Mouse (Mus musculus) hindbrain, embryonic 16.5 days (tissue): ENCODE results near the gene Ddx39. TPM values are rescaled to one million over a fixed set of nuclear protein-coding genes. Genes with fewer than 3 reads are reported as not detected.
A peak's percentile ranks its signal among the peaks of the same experiment; 100 is the strongest.

Experiments used
- ATAC-seq: fragments of 200-750 bp; cut with Nextera tagmentation; 2 replicates; pipeline ENCODE4 v1.8.0; 2017; ENCODE audit warnings: moderate TSS enrichment, moderate library complexity
- H3K27ac ChIP-seq: fragments of 300-500 bp; sonication (generic); 2 replicates; pipeline ENCODE4 v1.5.1; 2014; ENCODE audit warnings: low read depth, mild to moderate bottlenecking, control low read depth, low read length, moderate library complexity
- H3K27me3 ChIP-seq: fragments of 300-500 bp; sonication (generic); replicated peaks from 2 replicates; pipeline ENCODE4 v1.6.1; 2014; ENCODE audit warnings: low read length; ENCODE audit not compliant: control insufficient read depth, insufficient read depth
- H3K36me3 ChIP-seq: fragments of 300-500 bp; sonication (generic); 2 replicates; pipeline ENCODE4 v1.6.1; 2014; ENCODE audit warnings: mild to moderate bottlenecking, low read length, moderate library complexity, mixed read lengths; ENCODE audit not compliant: control insufficient read depth, insufficient read depth
- H3K4me1 ChIP-seq: fragments of 300-500 bp; sonication (generic); 2 replicates; pipeline ENCODE4 v1.6.1; 2014; ENCODE audit warnings: low read depth, low read length; ENCODE audit not compliant: control insufficient read depth, insufficient read depth
- H3K4me2 ChIP-seq: fragments of 300-500 bp; sonication (generic); 2 replicates; pipeline ENCODE4 v1.6.1; 2014; ENCODE audit warnings: mild to moderate bottlenecking, low read length, control low read depth, moderate library complexity
- H3K4me3 ChIP-seq: fragments of 300-500 bp; sonication (generic); 2 replicates; pipeline ENCODE4 v1.5.1; 2014; ENCODE audit warnings: mild to moderate bottlenecking, low read length, control low read depth, moderate library complexity
- H3K9ac ChIP-seq: fragments of 300-500 bp; sonication (generic); 2 replicates; pipeline ENCODE4 v1.6.1; 2014; ENCODE audit warnings: low read depth, mild to moderate bottlenecking, control low read depth, low read length, moderate library complexity
- H3K9me3 ChIP-seq: fragments of 300-500 bp; sonication (generic); 2 replicates; pipeline ENCODE4 v1.6.1; 2014; ENCODE audit warnings: mild to moderate bottlenecking, low read length, moderate library complexity; ENCODE audit not compliant: control insufficient read depth
- WGBS: fragments of 180-500 bp; shearing (Covaris S2); extraction: QIAGEN DNeasy Blood & Tissue Kit; methylation state at CpG from one replicate; pipeline ENCODE4 v1.1.7; 2014; 5-methylcytosine and 5-hydroxymethylcytosine counted together
- polyA plus RNA-seq: library from polyadenylated mRNA; unstranded; fragments of >200 nt; fragmentation: Nextera tagmentation; extraction: Ambion mirVana; gene quantifications from 2 replicates; pipeline ENCODE4 v1.2.1, GENCODE M21; 2015

The Ddx39 gene
- polyA plus RNA-seq, 1 experiment from 2014 or later: 92.6 TPM

DNA sequence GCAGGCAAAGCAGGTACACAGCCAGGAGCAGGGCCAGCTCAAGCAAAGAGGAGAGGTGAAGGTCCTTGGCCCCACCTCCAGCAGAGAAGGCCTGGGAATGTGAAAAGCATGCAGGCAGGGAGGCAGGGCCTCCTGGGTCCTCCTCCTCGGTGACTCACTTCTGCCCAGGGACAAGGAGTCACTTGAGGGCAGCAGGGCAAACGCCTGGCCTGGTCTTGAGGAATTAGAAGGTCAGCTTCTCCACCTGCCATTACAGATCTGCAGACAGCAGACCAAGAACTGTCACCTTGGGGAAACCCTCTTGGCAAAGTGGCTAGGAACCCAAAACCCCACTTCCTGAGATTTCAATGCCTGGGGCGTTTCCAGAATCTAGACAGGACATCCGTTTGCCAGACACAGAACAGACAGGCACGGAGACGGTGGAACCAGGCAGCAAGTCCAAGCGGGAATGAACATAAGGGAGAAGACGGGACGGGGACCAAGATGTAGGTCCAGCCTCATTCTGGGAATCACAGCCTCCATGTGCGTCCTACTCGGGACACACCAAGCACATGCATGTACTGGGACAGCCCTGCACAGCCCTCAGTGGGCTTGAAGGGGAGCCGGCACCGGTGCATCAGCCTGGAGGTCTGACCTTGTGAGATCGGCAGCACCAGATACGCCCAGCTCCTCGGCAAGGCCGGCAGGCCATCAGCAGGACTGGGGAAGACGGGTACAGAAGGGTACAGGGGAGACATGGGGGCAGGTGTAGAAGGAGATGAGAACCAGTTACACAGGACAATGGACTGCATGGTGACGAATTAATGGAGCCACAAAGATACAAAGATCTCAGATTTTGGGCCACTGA is 17.4 kb upstream of the Ddx39 start:
- Histone ChIP-seq H3K4me3 (peak overlapping the region; percentile 93), H3K27me3 (no peaks in the 10 kb centered on the region), H3K4me1 (peaks cover 21% of the 10 kb centered on the region), H3K36me3 (peaks cover under 1% of the 10 kb centered on the region; the same call in 1 of the 2 replicates), H3K9me3 (no peaks in the 10 kb centered on the region), H3K4me2 (peak overlapping the region; percentile 93), H3K9ac (peak overlapping the region; percentile 99), H3K27ac (no peak overlapping the region; the same call in 1 of the 2 replicates)
- no peak for ATAC-seq
- WGBS: 55% methylated on average over 19 of the region's 19 CpGs

DNA sequence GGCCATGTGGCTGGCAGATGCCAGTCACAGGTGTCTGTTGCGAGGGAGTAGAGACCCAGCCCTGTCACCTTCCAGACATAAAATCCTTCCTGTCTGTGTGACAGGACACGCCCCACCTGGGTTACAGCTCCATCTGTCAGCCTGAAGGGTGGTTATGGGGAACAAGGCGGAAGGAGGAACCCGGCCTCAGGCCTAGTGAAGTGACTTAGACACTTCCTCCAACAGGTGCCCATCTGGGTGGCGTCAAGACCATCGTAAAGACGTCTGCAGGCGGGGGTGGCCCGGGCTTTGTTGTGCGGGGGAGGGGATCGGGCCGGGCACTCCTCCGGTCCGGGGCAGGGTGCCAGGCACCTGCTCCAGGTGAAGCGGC is 16.7 kb upstream of the Ddx39 start:
- peak overlapping the region; percentile 93 for H3K4me3 ChIP-seq
- H3K4me2 ChIP-seq: peak overlapping the region; percentile 93
- peak overlapping the region; percentile 99 for H3K9ac ChIP-seq
- peaks cover 21% of the 10 kb centered on the region for H3K4me1 ChIP-seq
- no peaks in the 10 kb centered on the region for H3K27me3 ChIP-seq
- peak; percentile 10; the same call in 1 of the 2 replicates for ATAC-seq
- no peaks in the 10 kb centered on the region for H3K36me3 ChIP-seq
- H3K9me3 ChIP-seq: no peaks in the 10 kb centered on the region
- peak overlapping the region; percentile 83 for H3K27ac ChIP-seq
- 3% methylated on average over 15 of the region's 15 CpGs for WGBS

DNA sequence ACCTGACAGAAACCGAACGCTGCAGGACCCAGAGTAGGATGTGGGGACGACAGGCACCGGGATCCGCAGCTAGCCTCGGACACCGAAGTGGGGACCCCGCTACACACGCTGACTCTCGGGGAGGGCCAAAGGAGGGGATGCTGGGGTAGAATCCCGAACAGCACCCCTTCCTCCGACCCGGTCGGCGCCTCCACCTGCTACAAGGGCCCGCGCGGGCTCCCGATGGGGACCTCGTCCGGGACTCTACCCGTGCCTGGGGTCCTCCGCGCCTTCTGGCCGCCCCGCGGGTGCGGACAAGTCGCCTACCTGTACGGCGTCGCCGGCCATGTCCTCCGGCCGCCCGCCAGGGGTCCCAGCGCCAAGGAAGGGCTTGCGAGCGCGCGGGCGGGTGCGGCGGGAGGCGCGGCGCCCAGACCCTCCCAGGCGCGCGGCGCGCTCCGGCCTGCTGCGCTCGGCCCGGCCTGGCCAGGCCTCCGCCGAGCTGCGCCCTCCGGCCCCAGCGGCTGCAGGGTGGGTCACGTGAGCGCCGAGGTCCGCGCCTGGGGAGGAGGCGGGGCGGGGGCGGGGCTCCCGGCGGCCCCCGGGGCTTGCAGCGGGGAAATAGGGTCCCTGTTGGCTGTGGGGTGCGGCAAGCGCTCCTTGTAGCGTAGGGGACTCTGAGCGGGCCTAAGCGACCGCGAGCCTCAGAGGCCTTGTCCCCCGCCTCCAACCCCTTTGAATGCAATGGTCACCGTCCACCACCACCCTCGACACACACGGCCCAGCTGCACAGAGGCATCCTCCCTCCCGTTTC is 16.1 kb upstream of the Ddx39 start, which contains the start of gene Pkn1:
TSS of gene Pkn1 (minus strand) at position 519 of the 793 bp plus-strand sequence.
- WGBS: under 1% methylated on average over 48 of the region's 85 CpGs
- Histone ChIP-seq H3K4me2 (peak within 1 kb of the TSS; percentile 93), H3K4me1 (peaks cover 21% of the 10 kb centered on the region), H3K27ac (peak within 1 kb of the TSS; percentile 83), H3K27me3 (no peaks in the 10 kb centered on the region), H3K4me3 (peak within 1 kb of the TSS; percentile 93), H3K9me3 (no peaks in the 10 kb centered on the region), H3K36me3 (no peaks in the 10 kb centered on the region), H3K9ac (peak within 1 kb of the TSS; percentile 99)
- ATAC-seq: peak; percentile 91

DNA sequence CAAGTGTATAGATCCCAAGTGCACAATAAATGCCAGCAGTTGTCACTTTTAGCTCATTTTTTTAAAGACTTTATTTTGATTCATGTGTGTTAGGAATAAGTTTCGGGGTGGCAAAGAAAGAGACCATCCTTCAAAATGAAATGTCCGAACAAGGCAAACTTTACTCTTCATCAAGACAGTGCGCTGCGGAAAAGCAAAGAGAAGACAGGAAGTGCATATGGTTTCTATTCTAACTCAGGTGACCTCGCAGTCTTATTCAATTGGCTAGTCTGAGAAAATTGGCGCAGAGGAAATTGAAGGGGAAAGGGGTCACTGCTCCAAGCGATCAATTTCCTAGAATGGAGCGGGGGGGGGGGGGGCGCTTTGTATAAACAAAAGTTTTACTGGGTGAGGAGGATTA is 15.4 kb upstream of the Ddx39 start:
- H3K36me3 ChIP-seq: no peaks in the 10 kb centered on the region
- H3K4me2 ChIP-seq: peak overlapping the region; percentile 93
- ATAC-seq: no peak
- no peaks in the 10 kb centered on the region for H3K27me3 ChIP-seq
- peak overlapping the region; percentile 99 for H3K9ac ChIP-seq
- peak overlapping the region; percentile 93 for H3K4me3 ChIP-seq
- peaks cover 21% of the 10 kb centered on the region for H3K4me1 ChIP-seq
- H3K27ac ChIP-seq: peak overlapping the region; percentile 83
- 48% methylated on average over 9 of the region's 9 CpGs for WGBS
- H3K9me3 ChIP-seq: no peaks in the 10 kb centered on the region

DNA sequence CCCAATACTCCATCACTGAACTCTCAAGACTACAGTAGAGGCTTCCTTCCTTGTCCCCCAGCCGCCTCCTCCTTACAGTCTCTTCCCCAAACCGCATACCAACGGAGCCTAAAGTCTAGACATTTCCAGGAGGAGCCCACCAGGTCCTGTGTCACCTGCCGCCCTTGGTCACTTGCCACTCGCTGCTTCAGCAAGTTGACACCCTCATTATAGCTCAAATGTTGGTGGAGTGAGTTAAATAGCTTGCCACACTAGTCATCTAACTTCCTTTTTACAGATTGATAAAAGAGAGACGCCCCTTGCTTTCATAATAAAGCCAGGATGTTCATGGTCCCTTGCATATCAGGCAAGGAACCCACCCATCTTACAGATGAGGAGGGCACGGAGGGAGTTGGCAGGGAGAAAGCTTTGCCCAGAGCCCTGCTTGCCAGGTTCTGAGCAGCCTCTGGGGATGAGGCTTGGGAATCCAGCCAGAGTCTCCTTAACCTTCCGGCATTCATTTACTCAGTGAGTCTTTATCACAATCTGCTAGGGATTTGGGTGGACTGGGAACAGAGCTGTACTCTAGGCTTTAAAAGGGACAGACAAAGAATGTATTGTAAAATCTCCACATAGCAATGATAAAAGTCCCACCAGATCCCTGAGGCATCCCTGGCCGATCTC is 14.4 kb upstream of the Ddx39 start:
- H3K9ac ChIP-seq: no peak overlapping the region
- peaks cover 21% of the 10 kb centered on the region for H3K4me1 ChIP-seq
- H3K4me3 ChIP-seq: no peak overlapping the region
- no peaks in the 10 kb centered on the region for H3K36me3 ChIP-seq
- H3K27ac ChIP-seq: no peak overlapping the region
- ATAC-seq: no peak
- no peaks in the 10 kb centered on the region for H3K9me3 ChIP-seq
- 82% methylated on average over 9 of the region's 9 CpGs for WGBS
- no peaks in the 10 kb centered on the region for H3K27me3 ChIP-seq
- H3K4me2 ChIP-seq: no peak overlapping the region

DNA sequence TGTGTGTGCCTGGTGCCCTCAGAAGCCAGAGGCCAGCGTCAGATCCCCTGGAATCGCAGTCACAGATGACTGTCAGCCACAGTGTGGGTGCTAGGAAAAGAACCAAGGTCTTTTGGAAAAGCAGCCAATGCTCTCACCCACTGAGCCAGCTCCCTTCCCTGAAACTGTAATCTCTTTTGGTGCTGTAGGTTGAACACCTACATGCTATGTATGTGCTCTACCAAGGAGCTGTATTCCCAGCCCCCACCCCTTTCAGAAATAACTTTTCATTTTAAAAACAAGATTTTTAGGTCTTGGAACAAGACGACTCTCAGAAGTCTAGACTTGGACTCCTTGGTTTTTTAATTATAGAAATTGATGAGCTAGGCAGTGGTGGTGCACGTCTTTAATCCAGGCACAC is 11.6 kb upstream of the Ddx39 start:
- no peak overlapping the region for H3K9ac ChIP-seq
- H3K4me3 ChIP-seq: no peak overlapping the region
- H3K9me3 ChIP-seq: no peaks in the 10 kb centered on the region
- H3K4me1 ChIP-seq: peaks cover 8% of the 10 kb centered on the region
- H3K36me3 ChIP-seq: no peaks in the 10 kb centered on the region
- no peak overlapping the region for H3K4me2 ChIP-seq
- no peak overlapping the region for H3K27ac ChIP-seq
- no peaks in the 10 kb centered on the region for H3K27me3 ChIP-seq
- ATAC-seq: no peak
- 91% methylated on average over 4 of the region's 4 CpGs for WGBS

DNA sequence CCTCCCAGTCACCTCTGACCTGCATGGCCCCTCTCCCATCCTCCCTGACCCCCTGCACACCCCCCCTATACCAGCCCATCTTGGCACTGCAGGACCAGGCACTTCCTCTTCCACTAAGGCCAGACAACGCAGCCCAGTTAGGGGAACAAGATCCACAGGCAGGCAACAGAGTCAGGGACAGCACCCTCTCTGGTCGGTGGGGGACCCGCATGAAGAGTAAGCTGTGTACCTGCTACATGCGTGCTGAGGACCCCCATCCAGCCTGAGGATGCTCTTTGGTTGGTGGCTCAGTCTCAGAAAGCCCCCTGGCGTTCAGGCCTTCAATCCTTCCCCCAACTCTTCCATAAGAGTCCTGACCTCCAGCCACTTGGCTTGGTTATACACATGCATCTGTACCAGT is 8.6 kb upstream of the Ddx39 start:
- no peak overlapping the region for H3K9ac ChIP-seq
- H3K36me3 ChIP-seq: no peaks in the 10 kb centered on the region
- ATAC-seq: no peak
- 78% methylated on average over 5 of the region's 5 CpGs for WGBS
- H3K4me2 ChIP-seq: no peak overlapping the region
- H3K4me1 ChIP-seq: no peaks in the 10 kb centered on the region
- no peak overlapping the region for H3K4me3 ChIP-seq
- H3K27me3 ChIP-seq: no peaks in the 10 kb centered on the region
- H3K9me3 ChIP-seq: no peaks in the 10 kb centered on the region
- H3K27ac ChIP-seq: no peak overlapping the region

DNA sequence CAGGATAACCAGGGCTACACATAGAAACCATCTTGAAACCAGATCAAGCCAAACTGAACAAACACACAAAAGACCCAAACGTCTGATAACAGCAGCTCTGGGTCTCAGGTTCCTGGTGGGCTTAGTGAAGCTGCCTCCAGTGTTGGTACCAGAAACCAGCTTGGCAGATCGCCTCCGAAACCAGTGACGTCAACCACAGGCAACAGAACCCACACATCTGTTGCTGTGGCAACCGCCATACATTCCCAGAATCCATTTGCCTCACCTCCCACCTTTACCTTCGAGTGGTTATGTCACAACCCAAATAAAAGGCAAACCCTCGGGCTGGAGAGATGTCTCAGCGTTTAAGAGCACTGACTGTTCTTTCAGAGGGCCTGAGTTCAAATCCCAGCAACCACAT is 7.4 kb upstream of the Ddx39 start:
- Histone ChIP-seq H3K4me1 (no peaks in the 10 kb centered on the region), H3K9ac (no peak overlapping the region), H3K27ac (no peak overlapping the region), H3K9me3 (no peaks in the 10 kb centered on the region), H3K27me3 (no peaks in the 10 kb centered on the region), H3K36me3 (no peaks in the 10 kb centered on the region), H3K4me3 (no peak overlapping the region), H3K4me2 (no peak overlapping the region)
- WGBS: 72% methylated on average over 8 of the region's 8 CpGs
- no peak for ATAC-seq

DNA sequence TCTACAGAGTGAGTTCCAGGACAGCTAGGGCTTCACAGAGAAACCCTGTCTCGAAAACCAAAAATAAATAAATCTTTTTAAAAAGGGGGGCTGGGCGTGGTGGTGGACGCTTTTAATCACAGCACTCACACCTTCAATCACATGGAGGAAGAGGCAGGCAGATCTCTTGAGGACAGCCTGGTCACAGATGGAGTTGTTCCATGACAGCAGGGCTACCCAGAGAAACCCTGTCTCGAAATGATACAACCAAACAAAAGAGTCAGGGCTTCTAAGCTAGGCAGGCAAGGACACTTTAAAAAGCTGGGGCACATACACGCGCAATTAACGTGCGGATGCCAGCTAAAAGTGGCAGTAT is 324 bp upstream of the Ddx39 start:
- Histone ChIP-seq H3K4me2 (peak overlapping the region; percentile 67), H3K9me3 (no peaks in the 10 kb centered on the region), H3K4me3 (peak overlapping the region; percentile 92), H3K27ac (peak overlapping the region; percentile 71), H3K4me1 (peaks cover 16% of the 10 kb centered on the region), H3K36me3 (no peaks in the 10 kb centered on the region), H3K9ac (no peak overlapping the region), H3K27me3 (no peaks in the 10 kb centered on the region; the same call in 1 of the 2 replicates)
- no peak for ATAC-seq
- WGBS: 18% methylated on average over 8 of the region's 8 CpGs
